Mouse (Mus musculus) left cerebral cortex, postnatal 36 days (tissue): ENCODE results near the gene Zfp367. TPM values are rescaled to one million over a fixed set of nuclear protein-coding genes. Genes with fewer than 3 reads are reported as not detected.

Experiments
- DNase-seq, 2 experiments: peaks; one replicate each; pipeline ENCODE4 v3.0.0; 2021 to 2022; ENCODE audit warnings: low spot score in 2 of 2, mixed read lengths in 1 of 2
- intact Hi-C: fragments of 180-260 bp; cut with DNase I; formaldehyde crosslinking; loops from one replicate; pipeline ENCODE4 v1.15.1; 2025
- total RNA-seq, 2 experiments: library from RNA; stranded (reverse); gene quantifications; 2 replicates each; pipeline ENCODE4 v1.2.3; 2021

Zfp367 gene
- total RNA-seq, result 10 to 100 TPM; 23.3 to 30.6 TPM

DNA sequence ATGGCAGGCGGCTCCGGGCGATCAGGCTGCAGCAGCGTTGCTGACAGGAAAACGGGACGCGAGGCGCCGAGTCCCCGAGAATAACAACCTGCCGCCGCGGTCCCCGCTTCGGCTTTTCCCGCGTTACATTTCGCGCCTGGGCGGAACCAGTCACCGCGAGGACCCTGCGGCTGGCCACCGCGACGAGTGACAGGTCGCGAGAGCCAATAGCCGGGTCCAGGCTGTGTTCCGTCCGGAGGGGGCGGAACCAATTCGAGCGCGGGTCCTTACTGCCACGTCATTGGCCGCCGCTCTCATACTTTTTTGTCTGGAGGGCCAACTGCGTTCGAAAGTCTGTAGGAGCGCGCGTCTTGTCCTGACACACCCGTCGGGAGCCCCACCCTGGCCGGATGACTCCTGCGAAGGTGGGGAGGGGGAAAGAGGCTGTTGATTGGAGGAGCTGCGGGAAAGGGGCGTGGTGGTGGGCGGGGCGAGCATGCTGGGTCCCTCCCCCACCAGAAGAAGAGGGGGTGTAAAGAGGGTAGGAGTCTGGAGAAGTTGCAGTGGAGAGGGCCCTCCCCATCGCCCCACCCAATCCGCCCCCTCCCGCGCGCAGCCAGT is at the start of gene Zfp367:
Gene Zfp367, minus strand, starts transcription at position 120 of the 600 bp plus-strand sequence.
- DNase-seq, result peak; percentile 96 to 97
- intact Hi-C loops, result loop anchor here (5.0 to 10.0 kb wide), 3 partner anchors 282 to 588 kb away; partner anchors contain the start of genes Cdk20 and Ercc6l2

DNA sequence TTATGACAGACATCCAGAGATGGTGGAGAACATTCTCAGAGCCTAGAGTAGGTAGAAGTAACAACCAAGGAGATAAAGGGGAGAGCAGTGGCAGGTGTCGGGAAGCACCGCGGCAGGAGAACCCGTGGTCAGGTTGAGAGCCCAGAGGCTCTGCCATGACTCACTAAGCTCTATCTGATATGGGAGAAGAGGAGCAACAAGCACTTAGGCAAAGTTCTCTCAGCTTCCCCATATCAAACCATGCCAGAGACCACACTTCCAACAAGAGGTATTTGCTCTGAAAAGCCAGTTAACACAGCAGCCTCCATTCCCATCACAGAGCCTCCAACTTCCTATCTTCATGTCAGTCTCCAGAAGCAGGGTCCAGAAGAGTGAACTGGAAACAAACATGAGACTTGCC is 47.9 kb upstream of the Zfp367 start:
- no peak for DNase-seq
- intact Hi-C loops, result no loop called here

DNA sequence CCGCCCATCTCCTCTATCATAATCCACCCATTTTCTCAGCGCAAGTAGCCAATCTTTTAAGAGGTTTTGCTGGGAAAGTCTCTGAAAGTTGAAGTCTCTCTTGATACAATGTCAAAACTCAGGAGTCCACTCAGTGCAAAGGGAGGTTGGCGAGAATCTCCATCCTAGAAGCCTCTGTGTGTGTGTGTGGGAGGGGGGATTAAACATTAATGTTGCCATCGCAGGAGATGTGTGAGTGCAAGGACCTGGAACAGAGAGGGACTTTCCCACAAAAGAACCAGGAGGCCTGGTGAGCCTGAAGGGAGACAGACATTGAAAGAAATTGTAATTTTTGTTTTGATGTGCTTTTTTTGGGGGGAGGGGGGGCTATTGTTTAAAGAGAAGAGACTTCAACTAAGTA is 45.3 kb upstream of the Zfp367 start:
- intact Hi-C loops, result no loop called here
- DNase-seq, result no peak

DNA sequence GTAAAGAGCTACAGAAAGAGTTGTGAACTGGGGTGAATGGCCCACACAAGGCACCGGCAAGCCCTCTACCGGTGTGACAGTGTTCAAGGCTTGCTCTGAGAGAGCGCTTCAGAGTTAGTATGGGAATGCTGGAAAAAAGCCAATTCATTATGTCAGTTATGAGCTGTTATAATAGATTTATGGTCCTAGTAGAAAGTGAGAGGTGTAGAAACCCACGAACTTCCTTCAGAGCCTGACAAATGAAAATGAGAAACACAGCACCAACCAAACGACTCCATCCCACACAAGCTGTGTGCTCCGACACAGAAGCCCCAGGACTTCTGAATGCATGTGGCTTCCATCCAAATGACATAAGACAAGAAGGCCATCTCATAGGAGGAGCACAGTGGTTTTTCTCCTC is 44.9 kb upstream of the Zfp367 start:
- DNase-seq, result no peak
- intact Hi-C loops, result no loop called here

DNA sequence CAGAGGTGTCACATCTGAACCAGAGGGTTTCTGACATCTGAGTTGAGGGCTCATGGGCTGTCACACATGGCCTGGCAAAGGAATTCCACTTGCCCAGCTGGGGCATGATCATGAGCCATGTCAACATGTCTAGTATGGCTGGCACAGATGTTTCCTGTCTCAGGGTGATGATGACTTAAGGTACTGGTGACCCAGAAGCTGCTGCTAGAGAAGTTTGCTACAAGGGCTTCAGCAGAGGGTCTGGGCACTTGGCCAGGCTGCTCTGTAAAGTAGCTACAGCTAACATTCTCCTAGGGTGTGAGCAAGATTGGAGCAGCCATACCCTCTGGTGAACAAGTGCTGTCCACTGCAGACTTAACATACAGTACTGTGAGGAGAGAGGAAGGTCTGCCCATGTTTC is 34.1 kb upstream of the Zfp367 start:
- intact Hi-C loops, result no loop called here
- DNase-seq, result no peak

DNA sequence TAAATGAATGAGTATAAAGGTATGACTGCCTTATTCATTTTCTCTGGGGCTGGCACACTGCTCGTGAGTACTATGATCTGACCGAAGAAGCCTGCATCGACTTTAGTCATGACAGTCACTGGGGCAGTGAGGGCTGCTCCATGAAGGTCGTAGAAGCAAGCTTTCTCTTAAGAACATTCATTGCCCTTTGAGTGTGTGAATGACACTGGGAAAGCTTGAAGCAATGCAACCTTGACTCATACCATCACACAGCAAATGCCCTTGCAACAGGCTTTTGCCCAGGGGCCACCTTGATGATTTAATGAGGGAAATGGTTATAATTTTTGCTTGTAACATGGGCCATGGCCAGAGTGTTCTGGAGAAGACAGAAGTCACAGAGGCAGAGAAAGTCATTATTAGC is 33.5 kb upstream of the Zfp367 start:
- intact Hi-C loops, result no loop called here
- DNase-seq, result no peak

DNA sequence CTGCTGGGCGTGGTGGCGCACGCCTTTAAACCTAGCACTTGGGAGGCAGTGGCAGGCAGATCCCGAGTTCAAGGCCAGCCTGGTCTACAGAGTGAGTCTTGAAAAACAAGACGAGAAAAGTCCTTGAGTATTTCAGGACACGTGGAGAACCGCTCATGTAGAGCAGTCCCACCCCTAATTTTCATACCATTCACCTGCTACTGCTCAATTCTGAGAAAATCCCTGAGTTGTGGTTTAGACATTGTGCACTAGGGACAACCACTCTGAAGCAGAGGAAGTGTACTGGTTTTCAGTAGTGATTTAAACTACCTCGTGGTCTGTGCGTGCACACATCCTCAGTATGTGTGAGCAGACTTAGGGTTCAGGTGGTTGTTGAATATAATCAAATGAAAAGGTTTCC is 32.6 kb upstream of the Zfp367 start:
- intact Hi-C loops, result no loop called here
- no peak for DNase-seq

DNA sequence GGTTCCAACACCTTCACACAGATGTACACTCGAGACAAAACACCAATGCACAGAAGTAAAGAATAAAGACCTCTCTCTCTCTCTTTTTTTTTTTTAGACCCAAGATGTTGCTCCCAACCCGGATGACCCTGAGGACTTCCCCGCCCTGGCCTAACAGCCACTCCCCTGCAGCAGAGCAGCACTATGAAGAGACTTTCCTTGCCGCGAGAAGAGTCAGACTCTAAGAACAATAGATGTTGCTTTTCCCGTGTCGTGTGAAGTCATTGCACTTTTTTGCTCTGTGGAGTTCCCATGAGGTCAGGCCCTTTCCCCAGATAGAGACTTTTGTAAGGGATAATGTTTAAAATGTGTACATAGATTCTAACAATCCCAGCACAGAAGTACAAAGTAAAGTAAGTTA is 32.2 kb upstream of the Zfp367 start:
- intact Hi-C loops, result no loop called here
- no peak for DNase-seq

DNA sequence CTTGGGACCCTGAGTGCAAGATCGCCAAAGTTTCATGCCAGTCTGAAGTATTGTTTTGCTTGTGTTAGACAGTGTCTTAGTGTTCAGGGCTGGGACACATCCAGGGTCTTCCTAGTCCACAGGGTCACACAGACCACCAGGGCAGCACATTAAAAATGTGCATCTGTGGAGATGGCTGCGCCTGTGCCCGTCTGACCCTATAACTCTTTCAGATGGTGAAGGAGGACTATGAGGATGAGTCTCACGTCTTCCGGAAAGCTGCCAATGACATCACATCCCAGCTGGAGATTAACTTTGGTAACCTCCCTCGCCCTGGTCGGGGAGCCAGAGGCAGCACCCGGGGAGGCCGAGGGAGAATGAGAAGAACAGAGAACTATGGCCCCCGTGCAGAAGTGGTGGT is 31.4 kb upstream of the Zfp367 start:
- no peak for DNase-seq
- intact Hi-C loops, result loop anchor here (5.0 kb wide), 1 partner anchor 123 kb away; no protein-coding TSS in a partner anchor

DNA sequence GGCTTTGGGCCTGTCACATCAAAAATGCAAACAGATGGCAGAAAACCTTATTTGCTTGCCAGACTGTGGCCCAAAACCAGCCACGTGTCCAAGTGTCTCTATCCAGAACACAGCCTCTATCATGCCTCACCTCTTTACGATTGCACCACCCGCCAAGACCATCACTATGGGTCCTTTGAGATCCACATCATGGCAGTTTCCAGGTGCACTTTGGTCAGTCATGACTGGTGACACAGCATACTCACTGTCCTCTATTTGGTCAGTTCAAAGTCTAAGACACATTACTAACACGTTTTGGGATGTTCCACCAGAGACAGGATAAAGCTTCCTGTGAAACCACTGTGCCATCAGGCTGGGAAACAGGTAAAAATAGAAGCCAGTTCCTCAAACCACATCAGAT is 30.6 kb upstream of the Zfp367 start:
- DNase-seq, result no peak
- intact Hi-C loops, result loop anchor here (5.0 kb wide), 1 partner anchor 124 kb away; no protein-coding TSS in a partner anchor

DNA sequence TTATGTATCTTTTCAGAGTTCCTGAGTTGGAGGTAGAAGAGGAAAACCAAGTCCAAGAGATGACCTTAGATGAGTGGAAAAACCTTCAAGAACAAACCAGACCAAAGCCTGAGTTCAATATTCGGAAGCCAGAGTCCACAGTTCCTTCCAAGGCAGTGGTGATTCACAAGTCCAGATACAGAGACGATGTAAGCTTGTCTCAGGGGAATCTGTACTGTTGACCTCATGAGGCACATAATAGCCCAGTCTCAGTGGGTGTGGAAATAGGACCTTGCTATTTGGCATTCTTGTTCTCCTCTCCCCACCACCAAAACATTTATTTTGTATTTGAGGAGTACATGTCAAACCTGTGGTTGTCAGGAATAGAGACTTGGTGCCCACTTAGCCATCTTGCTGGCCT is 29.1 kb upstream of the Zfp367 start:
- DNase-seq, result no peak
- intact Hi-C loops, result loop anchor here (5.0 kb wide), 1 partner anchor 125 kb away; no protein-coding TSS in a partner anchor

DNA sequence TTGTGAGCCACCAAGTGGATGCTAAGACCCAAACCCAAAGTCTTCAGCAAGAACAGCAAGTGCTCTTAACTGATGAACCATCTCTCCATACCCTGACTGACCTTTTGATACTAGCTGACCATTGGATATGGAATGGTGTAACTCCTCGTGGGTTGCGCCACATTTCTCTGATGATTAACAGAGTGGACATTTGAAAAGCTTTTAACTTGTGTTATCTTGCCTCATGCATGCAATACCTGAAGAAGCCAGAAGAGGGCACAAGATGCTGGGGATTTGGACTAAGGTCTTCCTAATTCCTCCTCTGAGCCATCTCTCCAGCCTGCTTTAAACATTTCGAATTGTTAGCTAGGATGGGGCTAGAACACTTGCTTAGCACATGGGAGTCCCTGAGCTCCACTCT is 27.9 kb upstream of the Zfp367 start:
- intact Hi-C loops, result loop anchor here (5.0 kb wide), 1 partner anchor 126 kb away; no protein-coding TSS in a partner anchor
- DNase-seq, result peak in 1 of 2 experiments; percentile 47

DNA sequence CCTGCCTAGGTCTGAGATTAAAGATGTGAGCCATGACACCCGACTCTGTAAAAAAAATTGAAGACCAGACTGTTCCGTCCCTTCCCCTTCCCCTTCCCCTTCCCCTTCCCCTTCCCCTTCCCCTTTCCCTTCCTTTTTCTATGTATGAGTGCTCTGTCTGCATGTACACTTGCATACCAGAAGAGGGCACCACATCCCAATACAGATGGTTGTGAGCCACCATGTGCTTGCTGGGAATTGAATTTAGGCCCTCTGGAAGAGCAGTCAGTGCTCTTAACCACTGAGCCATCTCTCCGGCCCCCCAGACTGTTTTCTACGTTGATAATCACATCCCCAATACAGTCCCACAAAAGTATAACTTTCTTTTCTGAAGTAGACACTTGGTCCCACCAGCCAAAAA is 27.3 kb upstream of the Zfp367 start:
- intact Hi-C loops, result loop anchor here (5.0 kb wide), 1 partner anchor 127 kb away; no protein-coding TSS in a partner anchor
- DNase-seq, result no peak

DNA sequence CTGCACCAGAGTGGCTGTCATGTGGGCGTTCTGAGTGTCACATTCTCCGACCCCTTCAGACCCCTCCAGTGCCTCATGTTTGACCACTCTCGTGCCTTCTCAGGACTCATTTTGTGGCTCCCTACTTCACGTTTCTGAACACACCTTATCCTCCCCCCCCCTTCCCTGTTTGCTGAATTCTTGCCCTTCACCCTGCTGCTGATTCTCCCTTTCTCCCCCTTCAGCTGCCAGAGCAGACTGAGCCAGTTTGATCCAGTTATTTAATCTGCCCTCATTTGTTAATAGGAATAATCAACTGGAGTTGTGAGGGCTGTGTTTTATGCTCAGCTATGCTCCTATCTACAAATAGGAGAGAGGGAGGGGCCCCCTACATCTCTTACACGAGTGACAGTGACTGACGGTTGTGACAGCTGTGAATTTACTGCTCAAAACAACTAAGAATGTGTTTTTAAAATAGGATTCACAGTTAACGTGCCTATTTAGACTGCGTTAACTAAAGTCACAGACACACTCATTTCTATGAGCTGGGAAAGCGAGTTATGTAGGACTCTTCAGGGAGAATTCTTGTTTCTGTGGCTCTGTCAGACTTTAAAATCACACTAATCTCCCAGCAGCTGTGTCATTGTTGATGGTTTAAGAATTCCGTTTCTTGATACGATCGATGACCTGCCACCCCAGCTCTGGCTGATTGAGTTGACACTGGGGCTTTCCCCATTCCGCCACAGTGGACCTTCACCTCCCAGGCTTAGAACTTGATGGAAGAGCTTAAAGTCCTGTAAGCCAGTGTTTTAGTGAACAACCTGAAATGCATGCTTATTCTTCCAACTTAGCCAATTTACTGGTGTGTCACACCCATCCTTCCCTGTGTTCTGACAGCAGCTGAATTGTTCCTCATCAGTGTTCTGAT is 26.0 kb upstream of the Zfp367 start:
- no peak for DNase-seq
- intact Hi-C loops, result no loop called here

DNA sequence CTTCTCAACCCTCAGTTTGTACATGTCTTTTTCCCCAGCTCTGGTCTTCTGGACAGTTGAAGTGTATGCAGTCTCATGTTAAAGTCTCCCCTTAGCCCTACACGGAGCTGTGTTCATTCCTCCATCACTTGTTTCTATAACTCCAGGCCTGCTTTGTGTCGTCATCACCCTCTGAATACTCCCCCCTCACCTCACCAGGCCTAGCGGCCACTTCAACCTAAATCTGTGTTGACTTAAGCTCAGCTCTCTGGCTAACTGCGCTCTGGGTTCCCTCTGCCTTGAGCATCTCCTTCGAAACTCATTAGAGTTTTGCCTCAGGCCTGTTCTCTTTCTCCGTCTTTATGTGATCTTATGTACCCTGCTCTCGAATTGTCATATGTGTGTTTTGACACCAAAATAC is 25.0 kb upstream of the Zfp367 start:
- intact Hi-C loops, result no loop called here
- no peak for DNase-seq

DNA sequence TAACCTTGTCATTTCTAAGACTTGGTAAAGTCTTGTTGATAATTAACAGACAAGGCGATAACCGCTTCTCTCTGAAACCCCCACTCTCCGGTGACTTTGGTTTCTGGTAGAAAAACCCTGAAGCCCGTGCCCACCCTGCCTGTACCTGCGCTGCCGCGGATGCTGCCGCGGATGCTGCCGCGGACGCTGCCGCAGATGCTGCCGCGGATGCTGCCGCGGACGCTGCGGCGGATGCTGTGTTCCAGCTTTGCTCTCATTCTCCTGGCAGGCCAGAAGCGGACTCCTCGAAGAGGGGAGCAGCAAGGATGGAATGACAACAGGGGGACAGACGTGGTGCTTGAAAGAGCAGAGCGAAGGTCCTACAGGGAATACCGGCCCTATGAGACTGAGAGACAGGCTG is 16.7 kb upstream of the Zfp367 start:
- DNase-seq, result no peak
- intact Hi-C loops, result no loop called here

DNA sequence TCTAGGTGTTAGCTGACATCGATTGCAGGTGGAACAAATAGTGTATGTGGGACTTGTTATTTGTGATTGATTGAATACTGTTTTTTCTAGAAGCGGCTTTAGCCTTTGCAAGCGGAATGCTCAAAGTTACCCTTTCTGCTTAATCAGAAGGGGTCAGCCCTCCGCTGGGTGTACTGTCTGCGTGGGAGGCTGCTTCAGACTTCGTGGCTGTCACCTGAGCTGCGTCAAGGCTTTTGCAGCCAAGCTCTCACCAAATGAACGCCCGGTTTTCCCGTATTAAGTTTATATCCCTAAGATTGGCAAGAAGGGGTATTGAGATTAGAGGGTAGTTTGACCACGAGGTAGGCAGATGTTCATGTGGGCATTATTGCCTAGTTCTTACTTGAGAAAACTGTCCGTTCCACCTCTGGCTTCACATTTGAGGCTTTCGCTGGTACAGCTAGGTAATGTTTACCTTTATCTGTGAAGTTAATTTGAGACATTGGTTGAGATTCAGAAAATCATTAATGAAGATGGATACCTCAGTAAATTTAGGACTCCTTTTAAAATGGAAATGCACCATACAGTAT is 10.2 kb upstream of the Zfp367 start:
- no peak for DNase-seq
- intact Hi-C loops, result no loop called here

DNA sequence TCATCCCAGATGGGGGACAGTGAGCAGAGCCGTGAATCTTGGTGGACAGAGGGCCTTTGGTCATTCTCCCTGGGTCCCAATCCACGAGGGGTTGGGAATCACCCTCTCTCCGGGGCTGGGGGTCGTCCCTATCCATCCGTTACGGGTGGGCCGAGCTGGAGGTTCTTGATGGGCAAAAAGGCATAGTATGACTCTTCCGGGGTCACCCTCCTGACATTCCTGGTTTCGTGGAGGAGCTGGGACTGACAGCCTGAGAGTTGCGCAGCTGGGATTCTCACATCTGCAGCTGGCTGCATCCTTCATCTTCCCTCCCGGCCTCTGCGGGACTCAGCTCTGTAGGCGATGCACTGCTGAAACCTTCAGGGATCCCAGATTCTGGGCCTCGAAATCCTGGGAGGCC is 9.6 kb upstream of the Zfp367 start:
- intact Hi-C loops, result no loop called here

DNA sequence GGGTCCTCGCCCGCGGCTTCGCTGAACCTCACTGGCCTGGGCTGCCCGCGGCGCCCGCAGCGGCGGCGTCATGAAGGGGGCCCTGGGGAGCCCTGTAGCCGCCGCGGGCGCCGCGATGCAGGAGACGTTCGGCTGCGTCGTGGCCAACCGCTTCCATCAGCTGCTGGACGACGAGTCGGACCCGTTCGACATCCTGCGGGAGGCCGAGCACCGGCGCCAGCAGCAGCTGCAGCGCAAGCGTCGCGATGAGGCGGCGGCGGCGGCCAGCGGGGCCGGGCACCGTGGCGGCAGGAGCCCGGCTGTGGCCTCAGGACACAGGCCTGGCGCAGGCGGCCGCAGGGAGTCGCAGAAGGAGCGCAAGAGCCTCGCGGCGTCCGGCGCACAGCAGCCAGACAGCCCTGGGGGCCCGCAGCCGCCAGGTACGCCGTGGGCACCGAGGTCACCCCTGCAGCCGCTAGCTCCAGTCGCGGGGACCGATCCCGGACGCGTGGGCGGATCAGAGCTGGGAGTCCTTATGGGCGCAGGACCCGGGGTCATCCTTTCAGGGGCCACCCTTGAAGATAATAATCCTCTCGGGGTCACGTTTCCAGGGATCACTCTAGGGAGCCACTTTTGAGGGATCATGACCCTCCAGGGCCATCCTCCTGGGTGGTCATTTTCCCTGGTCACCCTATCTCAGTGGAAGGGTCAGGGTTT is 9.1 kb upstream of the Zfp367 start:
- peak in 1 of 2 experiments; percentile 54 for DNase-seq
- intact Hi-C loops, result no loop called here

More for the DNA sequence above, 9.6 kb upstream of the Zfp367 start:
- peak in 1 of 2 experiments; percentile 36 for DNase-seq

DNA sequence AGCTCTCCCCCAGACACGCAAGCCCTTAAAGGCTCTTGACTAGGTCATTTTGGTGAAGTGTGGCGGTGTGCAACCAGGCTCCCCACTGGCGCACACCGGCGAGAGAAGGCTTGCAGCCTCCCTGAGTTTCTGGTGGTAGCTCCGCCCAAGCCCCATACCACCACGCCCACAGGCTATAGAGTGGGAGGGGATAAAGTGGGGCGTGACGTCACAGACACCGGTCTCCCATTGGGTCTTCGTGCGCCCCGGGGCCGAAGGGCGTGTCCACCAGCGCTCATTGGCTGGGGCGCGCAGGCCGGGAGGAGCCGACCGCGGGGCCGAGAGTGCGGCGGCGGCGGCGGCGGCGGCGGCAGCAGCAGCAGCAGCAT is 8.5 kb upstream of the Zfp367 start, which contains the start of gene Habp4:
Gene Habp4, plus strand, starts transcription at position 277 of the 368 bp plus-strand sequence.
- peak; percentile 97 to 98 for DNase-seq
- intact Hi-C loops, result no loop called here
